Mouse (Mus musculus) splenic B cell, adult 2 months (primary cell): ENCODE results near the gene Dppa3.

Source experiments
- DNase-seq: peaks from one replicate; pipeline ENCODE4 v3.0.0-alpha.2; 2011; ENCODE audit warnings: low read depth, low spot score
- H3K27me3 ChIP-seq: 2 replicates; pipeline ENCODE4 v1.6.1; 2012; ENCODE audit warnings: mild to moderate bottlenecking, low read length, moderate library complexity, mixed read lengths; ENCODE audit not compliant: control insufficient read depth, poor library complexity, insufficient read depth, severe bottlenecking
- H3K36me3 ChIP-seq: 2 replicates; pipeline ENCODE4 v1.6.1; 2012; ENCODE audit warnings: mild to moderate bottlenecking, low read length, moderate library complexity, mixed read lengths; ENCODE audit not compliant: control insufficient read depth, poor library complexity, insufficient read depth, severe bottlenecking

Gene Dppa3

GRCm38 (mm10) chr6:122669406-122670200 is 43.4 kb downstream of the Dppa3 start:
- H3K36me3 ChIP-seq = no peaks in the 10 kb centered on the region
- DNase-seq = peak; percentile 93
- no peaks in the 10 kb centered on the region for H3K27me3 ChIP-seq

DNA sequence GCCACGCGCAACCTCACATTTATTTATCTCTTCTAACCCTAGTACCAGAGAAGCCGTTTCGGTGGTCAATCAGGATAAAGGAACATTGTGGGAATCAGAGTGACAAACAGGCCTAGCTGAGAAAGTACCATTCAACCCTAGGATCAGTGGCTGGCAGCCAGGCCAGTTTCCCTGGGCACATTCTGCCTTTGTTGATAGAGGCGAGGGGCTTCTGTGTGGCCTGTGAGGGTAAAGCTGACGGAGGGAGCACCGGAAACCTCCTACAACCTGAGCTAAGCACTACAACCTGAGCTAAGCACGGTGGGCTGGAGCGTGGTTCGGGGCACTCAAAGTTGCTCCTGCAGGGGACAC is 44.0 kb downstream of the Dppa3 start:
- no peak for DNase-seq

DNA sequence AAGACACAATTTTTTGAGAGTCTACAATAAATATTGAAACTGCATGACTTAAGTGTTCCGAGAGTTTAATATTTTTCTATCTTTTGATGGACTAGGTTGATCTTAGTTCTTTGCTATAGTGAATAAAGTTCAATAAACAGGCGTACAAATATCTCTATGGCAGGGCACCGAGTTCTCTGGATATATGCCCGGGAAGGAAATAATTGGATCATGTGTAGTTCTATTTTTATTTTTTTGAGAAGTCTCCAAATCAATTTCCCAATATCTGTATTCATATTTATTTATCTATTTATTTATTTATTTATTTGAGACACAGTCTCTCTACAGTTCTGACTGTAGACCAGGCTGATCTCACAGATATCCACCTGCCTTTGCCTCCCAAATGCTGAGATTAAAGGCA is 44.6 kb downstream of the Dppa3 start:
- no peak for DNase-seq
- Histone ChIP-seq H3K27me3 (no peaks in the 10 kb centered on the region), H3K36me3 (no peaks in the 10 kb centered on the region)

More for the DNA sequence above, 44.0 kb downstream of the Dppa3 start:
- Histone ChIP-seq H3K36me3 (no peaks in the 10 kb centered on the region), H3K27me3 (no peaks in the 10 kb centered on the region)

- no peak for DNase-seq
- Histone ChIP-seq H3K27me3 (no peaks in the 10 kb centered on the region), H3K36me3 (no peaks in the 10 kb centered on the region)
Observed at GRCm38 (mm10) chr6:122672746-122673145, 46.5 kb downstream of the Dppa3 start.
